9 mouse cellular contexts compared by ENCODE assay signal in genomic region chr2:30393370-30393656, GRCm38 (mm10). TPM values are rescaled to one million over a fixed set of nuclear protein-coding genes. Genes with fewer than 3 reads are reported as not detected.
DNase-seq lines count a peak whose midpoint lies in the region; ATAC-seq and TF ChIP-seq lines count a peak whose summit lies in the region.
"Had no signal": no experiment of that assay in that cellular context is flagged by ENCODE, and none has a peak within 500 bp of the region (broad histone marks: within the 10 kb centered on the region; RNA-seq: fewer than 3 reads in every experiment).

No protein-coding gene starts in this region.

- WGBS in hindbrain, embryonic 16.5 days, result 75% methylated on average over 1 of the region's 1 CpGs
- 63% methylated on average over 1 of the region's 1 CpGs for WGBS in midbrain, embryonic 15.5 days

- peaks cover 13% of the 10 kb centered on the region for H3K36me3 ChIP-seq in hindbrain, embryonic 16.5 days (ENCODE audit: control insufficient read depth, insufficient read depth, low read length)
- H3K36me3 ChIP-seq in midbrain, embryonic 15.5 days (replicated peaks), result peaks cover 14% of the 10 kb centered on the region; the same call in 1 of the 2 replicates

- peak overlapping the region; percentile 96 for H3K4me2 ChIP-seq in hindbrain, embryonic 16.5 days (ENCODE audit: low read length)
- peak overlapping the region; percentile 95 for H3K4me2 ChIP-seq in midbrain, embryonic 15.5 days

- no peaks in the 10 kb centered on the region for H3K9me3 ChIP-seq in hindbrain, embryonic 16.5 days (ENCODE audit: control insufficient read depth, low read length)
- no peaks in the 10 kb centered on the region for H3K9me3 ChIP-seq in midbrain, embryonic 15.5 days

- no peak for TF ChIP-seq CTCF in cortical plate, adult 2 months (IDR thresholded peaks at IDR 0.05; ENCODE audit: extremely low read depth, insufficient read depth, low read length)

- H3K4me3 ChIP-seq in cortical plate, adult 2 months (ENCODE audit: insufficient read depth, low read length), result peak overlapping the region; percentile 77
- H3K4me3 ChIP-seq in hindbrain, embryonic 16.5 days (ENCODE audit: low read length), result peak overlapping the region; percentile 91
- H3K4me3 ChIP-seq in midbrain, embryonic 15.5 days, result peak overlapping the region; percentile 78

- no peaks in the 10 kb centered on the region for H3K27me3 ChIP-seq in hindbrain, embryonic 16.5 days (replicated peaks; ENCODE audit: control insufficient read depth, insufficient read depth, low read length)
- H3K27me3 ChIP-seq in midbrain, embryonic 15.5 days (replicated peaks), result no peaks in the 10 kb centered on the region

- peak; percentile 51 for DNase-seq in kidney, adult 9 months
- DNase-seq in kidney, postnatal 10 days, result no peak
- no peak for DNase-seq in Muller cell, postnatal 12 days (ENCODE audit: inconsistent ontology term)
- no peak for DNase-seq in left cerebral cortex, adult 8-10 months (ENCODE audit: low spot score in 2 of 2)
- DNase-seq in adrenal gland, postnatal 4 days (ENCODE audit: low spot score in 2 of 2), result no peak
- DNase-seq: thymus, adult 2 months had no signal

- no peak overlapping the region for H3K27ac ChIP-seq in cortical plate, adult 2 months (ENCODE audit: insufficient read depth, low read length)
- H3K27ac ChIP-seq in hindbrain, embryonic 16.5 days (ENCODE audit: low read depth, low read length), result peak overlapping the region; percentile 96
- H3K27ac ChIP-seq in midbrain, embryonic 15.5 days, result no peak overlapping the region

- no peaks in the 10 kb centered on the region for H3K4me1 ChIP-seq in cortical plate, adult 2 months (ENCODE audit: control insufficient read depth, insufficient read depth, low read length)
- peaks cover 20% of the 10 kb centered on the region for H3K4me1 ChIP-seq in hindbrain, embryonic 16.5 days (ENCODE audit: control insufficient read depth, insufficient read depth, low read depth, low read length)
- H3K4me1 ChIP-seq in midbrain, embryonic 15.5 days, result peaks cover 24% of the 10 kb centered on the region

- no peak for ATAC-seq in hindbrain, embryonic 16.5 days
- ATAC-seq in midbrain, embryonic 15.5 days (replicated peaks), result no peak

- peak overlapping the region; percentile 81 for H3K9ac ChIP-seq in hindbrain, embryonic 16.5 days (ENCODE audit: low read depth, low read length)
- H3K9ac ChIP-seq in midbrain, embryonic 15.5 days, result peak overlapping the region; percentile 77

- no peak for TF ChIP-seq POLR2A in cortical plate, adult 2 months (IDR thresholded peaks at IDR 0.05; ENCODE audit: extremely low read depth, insufficient read depth, low read length)

RNA-seq across cellular contexts. Expression of gene Dolpp1, which starts 1.3 kb away (rescaled TPM):
- polyA plus RNA-seq in cortical plate, adult 2 months (2012; rRNA removed), result 32.0 and 35.5 TPM in 2 replicates
- polyA plus RNA-seq in hindbrain, embryonic 16.5 days (2015; fragmentation: Nextera tagmentation; extraction: Ambion mirVana), result 63.7 and 67.7 TPM in 2 replicates
- polyA plus RNA-seq in midbrain, embryonic 15.5 days (2015; fragmentation: Nextera tagmentation; extraction: Ambion mirVana), result 66.8 and 69.9 TPM in 2 replicates
- 10 to 100 TPM; 22.2 to 30.1 (median 27.3) TPM for total RNA-seq in left cerebral cortex, adult 8-10 months (2022)
- 10 to 100 TPM; 25.9 to 33.9 TPM for total RNA-seq in adrenal gland, postnatal 4 days (2021)

RNA-seq across cellular contexts. Expression of gene Crat, which starts 22.3 kb away (rescaled TPM):
- polyA plus RNA-seq in cortical plate, adult 2 months (2012; rRNA removed), result 44.7 and 50.9 TPM in 2 replicates
- polyA plus RNA-seq in hindbrain, embryonic 16.5 days (2015; fragmentation: Nextera tagmentation; extraction: Ambion mirVana), result 25.4 and 30.8 TPM in 2 replicates
- polyA plus RNA-seq in midbrain, embryonic 15.5 days (2015; fragmentation: Nextera tagmentation; extraction: Ambion mirVana), result 22.5 and 23.9 TPM in 2 replicates
- total RNA-seq in left cerebral cortex, adult 8-10 months (2022), result 10 to 100 TPM; 52.0 to 65.8 (median 62.6) TPM
- total RNA-seq in adrenal gland, postnatal 4 days (2021), result 10 to 100 TPM; 77.6 to 90.3 TPM

RNA-seq across cellular contexts. Expression of gene Ptpa, which starts 22.5 kb away (rescaled TPM):
- polyA plus RNA-seq in cortical plate, adult 2 months (2012; rRNA removed), result 167 and 176 TPM in 2 replicates
- 153 and 159 TPM in 2 replicates for polyA plus RNA-seq in hindbrain, embryonic 16.5 days (2015; fragmentation: Nextera tagmentation; extraction: Ambion mirVana)
- 152 and 155 TPM in 2 replicates for polyA plus RNA-seq in midbrain, embryonic 15.5 days (2015; fragmentation: Nextera tagmentation; extraction: Ambion mirVana)
- total RNA-seq in left cerebral cortex, adult 8-10 months (2022), result 100 to 1,000 TPM; 174 to 191 (median 186) TPM
- total RNA-seq in adrenal gland, postnatal 4 days (2021), result 100 to 1,000 TPM; 165 to 169 TPM

RNA-seq across cellular contexts. Expression of gene Miga2, which starts 29.3 kb away (rescaled TPM):
- 85.6 and 97.0 TPM in 2 replicates for polyA plus RNA-seq in cortical plate, adult 2 months (2012; rRNA removed)
- polyA plus RNA-seq in hindbrain, embryonic 16.5 days (2015; fragmentation: Nextera tagmentation; extraction: Ambion mirVana), result 38.2 and 39.7 TPM in 2 replicates
- 33.9 and 34.9 TPM in 2 replicates for polyA plus RNA-seq in midbrain, embryonic 15.5 days (2015; fragmentation: Nextera tagmentation; extraction: Ambion mirVana)
- 100 to 1,000 TPM; 106 to 121 (median 108) TPM for total RNA-seq in left cerebral cortex, adult 8-10 months (2022)
- total RNA-seq in adrenal gland, postnatal 4 days (2021), result 10 to 100 TPM; 65.1 to 71.1 TPM

RNA-seq across cellular contexts. Expression of gene Sh3glb2, which starts 34.2 kb away (rescaled TPM):
- 520 and 530 TPM in 2 replicates for polyA plus RNA-seq in cortical plate, adult 2 months (2012; rRNA removed)
- polyA plus RNA-seq in hindbrain, embryonic 16.5 days (2015; fragmentation: Nextera tagmentation; extraction: Ambion mirVana), result 208 and 221 TPM in 2 replicates
- polyA plus RNA-seq in midbrain, embryonic 15.5 days (2015; fragmentation: Nextera tagmentation; extraction: Ambion mirVana), result 214 and 219 TPM in 2 replicates
- total RNA-seq in left cerebral cortex, adult 8-10 months (2022), result 100 to 1,000 TPM; 279 to 301 (median 286) TPM
- total RNA-seq in adrenal gland, postnatal 4 days (2021), result 100 to 1,000 TPM; 106 to 107 TPM
